Mouse (Mus musculus) heart, embryonic 11.5 days (tissue): Measurements from ENCODE around the gene Cib4. TPM values are rescaled to one million over a fixed set of nuclear protein-coding genes. Genes with fewer than 3 reads are reported as not detected.

Source experiments
- ATAC-seq: fragments of 200-750 bp; cut with Nextera tagmentation; replicated peaks from 2 replicates; pipeline ENCODE4 v1.8.0; 2017; ENCODE audit warnings: moderate library complexity; ENCODE audit not compliant: insufficient number of reproducible peaks, low FRiP score, low TSS enrichment
- H3K27ac ChIP-seq: fragments of 300-500 bp; sonication (generic); 2 replicates; pipeline ENCODE4 v1.5.1; 2014; ENCODE audit warnings: mild to moderate bottlenecking, low read depth, low read length
- H3K27me3 ChIP-seq: fragments of 300-500 bp; sonication (generic); 2 replicates; pipeline ENCODE4 v1.6.1; 2014; ENCODE audit warnings: mild to moderate bottlenecking, low read length, mixed read lengths; ENCODE audit not compliant: control insufficient read depth, insufficient read depth
- H3K36me3 ChIP-seq: fragments of 300-500 bp; sonication (generic); 2 replicates; pipeline ENCODE4 v1.6.1; 2014; ENCODE audit warnings: mild to moderate bottlenecking, low read length, moderate library complexity, mixed read lengths; ENCODE audit not compliant: control insufficient read depth, insufficient read depth
- H3K4me1 ChIP-seq: fragments of 300-500 bp; sonication (generic); 2 replicates; pipeline ENCODE4 v1.6.1; 2014; ENCODE audit warnings: low read length; ENCODE audit not compliant: control insufficient read depth, insufficient read depth
- H3K4me2 ChIP-seq: fragments of 300-500 bp; sonication (generic); 2 replicates; pipeline ENCODE4 v1.6.1; 2014; ENCODE audit warnings: mild to moderate bottlenecking, moderate library complexity
- H3K4me3 ChIP-seq: fragments of 300-500 bp; sonication (generic); 2 replicates; pipeline ENCODE4 v1.5.1; 2014; ENCODE audit warnings: low read depth, low read length
- H3K9ac ChIP-seq: fragments of 300-500 bp; sonication (generic); 2 replicates; pipeline ENCODE4 v1.6.1; 2014; ENCODE audit warnings: mild to moderate bottlenecking, low read depth, low read length, moderate library complexity
- H3K9me3 ChIP-seq: fragments of 300-500 bp; sonication (generic); replicated peaks from 2 replicates; pipeline ENCODE4 v1.6.1; 2016; ENCODE audit warnings: low read length; ENCODE audit not compliant: control insufficient read depth
- WGBS: fragments of 180-500 bp; shearing (Covaris S2); extraction: QIAGEN DNeasy Blood & Tissue Kit; methylation state at CpG from one replicate; pipeline ENCODE4 v1.1.7; 2014; ENCODE audit not compliant: insufficient replicate concordance; 5-methylcytosine and 5-hydroxymethylcytosine counted together
- polyA plus RNA-seq: library from polyadenylated mRNA; unstranded; fragments of >200 nt; fragmentation: Nextera tagmentation; extraction: Ambion mirVana; gene quantifications from 2 replicates; pipeline ENCODE4 v1.2.1, GENCODE M21; 2014

Cib4 gene
- polyA plus RNA-seq, 1 experiment from 2014 or later, result not detected

DNA sequence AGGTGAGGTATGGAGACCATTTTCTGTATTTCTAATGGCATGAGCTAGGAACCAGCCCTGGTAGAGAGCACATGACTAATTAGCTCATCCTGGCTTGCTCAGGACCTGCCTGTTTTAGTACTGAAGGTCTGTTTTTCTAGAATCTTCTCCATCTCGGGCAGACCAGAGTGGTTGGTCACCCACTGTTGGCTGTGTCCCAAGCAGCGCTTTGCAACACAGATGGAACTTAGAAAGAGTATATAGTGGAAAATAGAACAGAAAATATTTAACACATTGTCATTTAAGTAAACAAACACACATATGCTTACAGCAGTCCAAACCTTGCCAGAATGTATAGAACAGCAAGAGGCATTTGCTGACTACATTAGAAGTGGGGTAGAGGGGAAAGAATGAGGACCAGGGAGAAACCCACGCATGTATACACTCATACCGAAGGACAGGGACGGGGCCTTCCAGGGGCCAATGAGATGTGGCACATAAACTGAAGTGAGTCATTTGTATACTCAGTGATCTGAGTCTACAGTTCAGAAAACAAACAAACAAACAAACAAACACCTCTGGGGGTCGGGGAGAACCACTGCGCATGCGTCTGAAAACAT, 105.2 kb downstream of the Cib4 start:
- no peaks in the 10 kb centered on the region for H3K9me3 ChIP-seq
- ATAC-seq, result no peak
- no peak overlapping the region for H3K4me3 ChIP-seq
- WGBS, result 80% methylated on average over 8 of the region's 8 CpGs
- H3K27ac ChIP-seq, result no peak overlapping the region
- H3K36me3 ChIP-seq, result no peaks in the 10 kb centered on the region
- no peak overlapping the region for H3K9ac ChIP-seq
- peaks cover 3% of the 10 kb centered on the region; the same call in 1 of the 2 replicates for H3K27me3 ChIP-seq
- H3K4me2 ChIP-seq, result no peak overlapping the region
- H3K4me1 ChIP-seq, result no peaks in the 10 kb centered on the region

- Histone ChIP-seq H3K36me3 (no peaks in the 10 kb centered on the region), H3K4me2 (no peak overlapping the region), H3K9me3 (no peaks in the 10 kb centered on the region), H3K27ac (no peak overlapping the region), H3K27me3 (peaks cover 3% of the 10 kb centered on the region; the same call in 1 of the 2 replicates), H3K4me1 (no peaks in the 10 kb centered on the region), H3K4me3 (no peak overlapping the region), H3K9ac (no peak overlapping the region)
- 45% methylated on average over 2 of the region's 2 CpGs for WGBS
- ATAC-seq, result no peak
Observed at GRCm38 (mm10) chr5:30438931-30439330, 106.7 kb downstream of the Cib4 start.

Other genes starting within 250 kb of the Cib4 start
- 0.03 and 0.13 TPM in 2 replicates for gene Otof, start 83.9 kb downstream of the Cib4 start, polyA plus RNA-seq
- not detected in 2 replicates for gene 1700001C02Rik, start 79.8 kb downstream of the Cib4 start, polyA plus RNA-seq
- gene Kcnk3, start 42.3 kb upstream of the Cib4 start, polyA plus RNA-seq, result 36.8 and 37.8 TPM in 2 replicates
- gene Slc35f6, start 102.1 kb upstream of the Cib4 start, polyA plus RNA-seq, result 21.6 and 22.9 TPM in 2 replicates
- gene Cenpa, start 120.9 kb upstream of the Cib4 start, polyA plus RNA-seq, result 296 and 306 TPM in 2 replicates
- 2.9 and 3.5 TPM in 2 replicates for gene Dpysl5, start 165.7 kb upstream of the Cib4 start, polyA plus RNA-seq